Mouse (Mus musculus) erythroblast, embryonic 14.5 days (primary cell): ENCODE results near the gene Bglap2.

ENCODE experiments used
- GATA1 ChIP-seq: IDR thresholded peaks from 2 replicates; pipeline ENCODE4 v1.6.1; 2012; ENCODE audit warnings: low read length, inconsistent platforms, mixed read lengths
- TAL1 ChIP-seq: IDR thresholded peaks from 3 replicates; pipeline ENCODE4 v1.6.1; 2012; ENCODE audit warnings: low read length, inconsistent platforms, mixed read lengths

GRCm38 (mm10) chr3:88395742-88396141, 17.2 kb upstream of the Bglap2 start:
- TF ChIP-seq GATA1 (no peak), TAL1 (no peak)
